Mouse (Mus musculus) Patski (cell line): Measurements from ENCODE around the gene Cdh5. TPM values are rescaled to one million over a fixed set of nuclear protein-coding genes. Genes with fewer than 3 reads are reported as not detected.
"Not testable (repeated sequence)": the region's sequence is repeated elsewhere in the genome, so short reads cannot be mapped to it uniquely, and the experiment has no call there.

Experiments
- ATAC-seq: fragments of 100-300 bp; one replicate; pipeline ENCODE4 v1.8.0; 2021
- CTCF ChIA-PET: fragments of 350-600 bp; sonication (Branson Sonifier 250); formaldehyde crosslinking; loops from one replicate; lab custom pipeline; 2022; ENCODE audit warnings: inconsistent platforms; lab: Charles Lee
- POLR2A ChIA-PET: fragments of 350-600 bp; sonication (Branson Sonifier 250); formaldehyde crosslinking; loops from one replicate; lab custom pipeline; 2022; ENCODE audit warnings: antibody characterized with exemption, inconsistent platforms; lab: Charles Lee
- DNase-seq: peaks from one replicate; pipeline ENCODE4 v3.0.0-alpha.2; 2011; ENCODE audit warnings: low read depth, low spot score
- H3K27me3 ChIP-seq: fragments of 371-371 bp; one replicate; pipeline ENCODE4 v1.5.1; 2021
- CTCF ChIP-seq: fragments of 100-300 bp; IDR thresholded peaks from one replicate; pipeline ENCODE4 v1.5.1; 2021
- in situ Hi-C: fragments of 300-500 bp; cut with MboI; formaldehyde crosslinking; loops from 3 replicates; pipeline ENCODE4 v1.11.1; 2018; ENCODE audit warnings: low pct_unique_long_range_greater_than_20kb, mixed read lengths
- polyA plus RNA-seq: library from polyadenylated mRNA; unstranded; gene quantifications from one replicate; pipeline ENCODE4 v1.2.3, GENCODE M21; 2021

The Cdh5 gene
- polyA plus RNA-seq, 1 experiment from 2014 or later = not detected

DNA sequence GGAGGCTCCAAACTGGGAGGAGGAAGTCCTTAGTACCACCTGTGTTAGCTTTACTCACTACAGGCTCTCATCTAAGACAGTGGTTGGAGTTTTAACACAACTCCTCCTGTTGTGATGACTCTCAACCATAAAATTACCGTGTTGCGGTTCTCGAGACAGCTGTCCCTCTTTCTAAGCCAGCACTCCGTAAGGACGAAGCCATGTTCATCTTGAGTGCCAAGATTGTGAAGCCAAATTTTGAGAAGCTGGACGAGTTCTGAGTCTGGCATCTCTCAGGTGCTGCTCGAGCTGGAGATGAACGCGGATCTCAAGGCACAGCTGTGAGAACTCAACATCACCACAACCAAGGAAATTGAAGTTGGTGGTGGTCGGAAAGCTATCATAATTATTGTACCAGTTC lies 30.5 kb upstream of the Cdh5 start:
- POLR2A ChIA-PET = no interaction called here
- no peak for TF ChIP-seq CTCF
- H3K27me3 ChIP-seq = no peaks in the 10 kb centered on the region
- in situ Hi-C loops = no loop called here
- CTCF ChIA-PET = interaction anchor here (1.6 kb wide), 1 partner anchor 16 kb away, joined by 4 read pairs; no protein-coding TSS in a partner anchor
- ATAC-seq = no peak
- DNase-seq = no peak

DNA sequence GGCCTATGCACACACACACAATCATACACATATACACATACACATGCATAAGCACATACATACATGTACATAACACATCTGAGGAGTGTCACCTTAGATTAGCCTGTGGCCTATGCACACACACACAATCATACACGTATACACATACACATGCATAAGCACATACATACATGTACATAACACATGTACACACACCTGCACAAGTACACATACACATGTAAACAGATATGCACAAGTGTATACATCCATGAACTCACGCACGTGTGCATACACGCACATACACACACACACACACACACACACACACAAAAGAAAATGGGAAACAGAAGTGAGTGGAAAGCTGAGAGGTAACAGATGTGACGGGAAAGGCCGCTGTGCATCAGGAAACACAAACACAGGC lies 26.3 kb upstream of the Cdh5 start:
- TF ChIP-seq CTCF = no peak
- in situ Hi-C loops = no loop called here
- DNase-seq (no peak), ATAC-seq (no peak)
- no peaks in the 10 kb centered on the region for H3K27me3 ChIP-seq
- CTCF ChIA-PET = no interaction called here
- POLR2A ChIA-PET = no interaction called here

DNA sequence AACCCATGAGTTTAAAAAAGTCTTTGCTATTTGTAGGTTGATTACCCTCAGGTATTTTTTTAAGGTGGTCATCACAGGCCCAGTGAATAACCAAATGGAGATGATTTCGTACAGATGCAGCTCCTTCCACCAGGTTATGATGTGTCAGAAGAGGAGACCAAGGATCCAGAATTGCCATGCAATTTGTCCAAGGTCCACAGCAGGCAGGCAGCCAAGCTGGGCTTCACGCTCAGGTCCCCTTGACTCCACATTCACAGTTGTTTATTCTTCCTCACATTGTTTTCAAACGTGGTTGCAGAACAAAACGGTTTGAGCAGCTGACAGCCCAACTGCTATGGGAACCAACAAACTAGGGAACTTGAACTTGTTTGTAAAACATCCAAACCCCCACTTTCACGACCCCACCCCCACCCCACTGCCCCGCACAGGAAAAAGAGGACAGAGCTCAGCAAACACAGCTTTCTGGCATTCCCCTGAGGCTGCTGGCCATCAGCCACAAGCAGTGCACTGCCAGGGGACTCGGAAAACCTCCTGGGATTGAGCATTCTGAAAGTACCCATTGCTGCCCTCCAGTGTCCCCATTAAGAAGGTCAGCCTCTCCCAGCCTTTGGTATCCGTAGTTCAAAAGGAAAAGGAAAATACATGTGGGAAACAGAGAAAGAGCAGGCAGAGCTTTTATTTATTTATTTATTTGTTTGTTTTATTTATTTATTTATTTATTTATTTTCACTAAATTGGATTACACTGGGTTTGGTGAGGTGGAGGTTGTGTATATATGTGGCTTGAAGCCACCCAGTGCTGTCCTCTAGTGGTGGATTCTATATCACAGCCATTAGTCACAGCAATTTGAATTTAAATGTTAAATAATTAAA lies 24.6 kb upstream of the Cdh5 start:
- ATAC-seq = no peak
- in situ Hi-C loops = no loop called here

DNA sequence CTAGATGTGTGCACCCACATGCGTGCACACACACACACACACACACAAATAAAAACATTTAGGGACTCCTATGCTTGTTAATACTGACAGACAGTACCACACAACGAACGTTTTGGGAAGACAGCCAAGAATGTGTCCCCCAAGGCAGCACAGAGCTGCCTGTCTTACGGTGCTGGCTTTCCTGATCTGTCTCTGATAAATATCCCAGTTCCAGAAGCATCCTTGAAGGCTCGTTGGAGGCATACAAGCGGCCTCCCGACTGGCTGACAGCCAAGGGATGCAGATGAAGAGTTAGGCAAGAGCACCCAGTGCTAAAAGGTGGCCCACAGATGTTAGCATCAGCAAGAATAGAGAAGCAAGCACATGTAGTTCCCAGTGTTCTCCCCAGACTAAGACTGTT lies 23.3 kb upstream of the Cdh5 start:
- ATAC-seq (no peak), DNase-seq (no peak)
- TF ChIP-seq CTCF = no peak
- H3K27me3 ChIP-seq = no peaks in the 10 kb centered on the region
- in situ Hi-C loops = no loop called here
- CTCF ChIA-PET = no interaction called here
- POLR2A ChIA-PET = no interaction called here

More for the DNA sequence above, 24.6 kb upstream of the Cdh5 start:
- ChIA-PET CTCF (interaction anchor here (0.8 to 1.1 kb wide), 2 partner anchors 24 to 31 kb away, joined by 3 to 4 read pairs; no protein-coding TSS in a partner anchor), POLR2A (no interaction called here)
- H3K27me3 ChIP-seq = no peaks in the 10 kb centered on the region
- DNase-seq = no peak
- TF ChIP-seq CTCF = peak; percentile 56

DNA sequence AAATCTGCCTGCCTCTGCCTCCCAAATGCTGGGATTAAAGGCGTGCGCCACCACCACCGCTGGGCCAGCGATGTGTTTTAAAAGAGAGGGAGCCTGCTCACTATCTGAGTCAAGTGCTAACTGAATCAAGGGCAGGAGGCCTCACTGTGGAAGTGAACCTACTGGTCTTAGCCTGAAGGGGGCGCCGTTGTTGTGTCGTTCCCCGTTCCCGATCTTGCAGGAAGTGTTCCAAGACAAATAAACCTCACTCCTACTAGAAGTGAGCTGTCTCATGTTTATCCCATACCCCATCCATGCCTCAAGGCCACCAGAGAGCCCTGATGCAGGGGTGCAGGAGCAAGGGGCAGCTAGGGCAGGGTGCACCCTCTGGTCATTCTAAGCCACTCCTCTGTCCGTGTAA lies 16.1 kb upstream of the Cdh5 start:
- no peaks in the 10 kb centered on the region for H3K27me3 ChIP-seq
- POLR2A ChIA-PET = no interaction called here
- TF ChIP-seq CTCF = no peak
- ATAC-seq (no peak), DNase-seq (no peak)
- CTCF ChIA-PET = no interaction called here
- in situ Hi-C loops = no loop called here

DNA sequence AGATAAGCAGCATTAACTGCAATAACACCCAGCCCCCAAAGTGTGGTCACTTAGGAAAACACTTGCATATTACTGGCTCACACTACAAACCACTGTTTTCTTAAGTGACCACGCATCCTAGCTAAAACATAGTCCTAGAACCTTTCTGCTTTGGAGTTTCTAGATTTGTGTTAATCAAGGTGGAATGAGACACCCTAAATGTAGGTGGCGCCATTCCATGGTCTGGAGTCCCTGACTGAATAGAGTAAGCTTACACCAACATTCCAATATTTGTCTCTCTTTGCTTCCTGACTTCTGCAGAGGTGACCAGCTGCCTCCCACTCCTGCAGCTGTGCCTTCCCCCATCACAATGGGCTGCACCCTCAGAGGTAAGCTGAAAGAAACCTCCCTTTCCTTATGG lies 14.8 kb upstream of the Cdh5 start:
- POLR2A ChIA-PET = no interaction called here
- DNase-seq = no peak
- TF ChIP-seq CTCF = peak; percentile 12
- no peak for ATAC-seq
- no peaks in the 10 kb centered on the region for H3K27me3 ChIP-seq
- CTCF ChIA-PET = interaction anchor here (0.9 to 1.4 kb wide), 2 partner anchors 9 to 15 kb away, joined by 3 to 4 read pairs; no protein-coding TSS in a partner anchor
- in situ Hi-C loops = no loop called here

DNA sequence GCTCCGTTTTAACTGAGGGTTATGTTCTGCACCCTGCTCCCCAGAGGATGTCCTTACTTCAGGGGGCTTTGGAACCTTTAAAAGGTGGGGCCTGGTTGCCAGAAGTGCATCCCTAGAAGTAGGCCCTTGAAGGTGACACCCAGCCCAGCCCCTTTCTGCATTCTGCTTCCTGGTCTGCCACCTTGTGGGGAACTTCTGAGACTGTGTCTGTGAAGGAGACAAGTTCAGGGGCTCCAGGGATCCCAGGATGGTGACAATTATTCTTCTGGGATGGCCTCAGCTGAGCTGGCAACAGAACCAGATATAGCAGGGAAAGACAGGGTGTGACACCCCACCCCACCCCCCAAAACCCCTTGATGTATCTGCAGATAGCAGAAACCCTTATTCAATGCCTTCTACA lies 14.3 kb upstream of the Cdh5 start:
- ATAC-seq = no peak

DNA sequence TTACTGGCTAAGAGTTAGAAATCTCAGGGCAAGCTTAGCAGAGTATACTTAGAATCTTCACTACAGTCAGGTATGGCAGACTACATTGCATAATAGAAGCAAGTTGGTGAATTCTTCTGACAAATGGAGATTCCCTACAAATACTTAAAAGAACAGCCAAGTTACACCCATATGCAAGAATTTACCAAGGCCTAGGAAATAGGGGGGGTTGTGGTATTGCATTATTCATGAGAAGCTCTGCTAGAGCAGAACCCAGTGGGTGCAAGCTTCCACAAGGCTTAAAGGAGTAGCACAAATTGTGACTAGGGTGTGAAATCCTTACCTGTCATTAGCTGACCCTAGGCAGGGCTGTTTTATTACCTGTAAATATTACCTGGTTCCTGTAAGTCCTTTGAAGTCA lies 13.5 kb upstream of the Cdh5 start:
- CTCF ChIA-PET, ATAC-seq, DNase-seq, H3K27me3 ChIP-seq, POLR2A ChIA-PET, in situ Hi-C loops: not testable (repeated sequence)

More for the DNA sequence above, 14.3 kb upstream of the Cdh5 start:
- in situ Hi-C loops = no loop called here
- ChIA-PET POLR2A (no interaction called here), CTCF (interaction anchor here (0.9 to 1.4 kb wide), 2 partner anchors 9 to 15 kb away, joined by 3 to 4 read pairs; no protein-coding TSS in a partner anchor)
- no peak for DNase-seq
- H3K27me3 ChIP-seq = no peaks in the 10 kb centered on the region
- TF ChIP-seq CTCF = no peak

DNA sequence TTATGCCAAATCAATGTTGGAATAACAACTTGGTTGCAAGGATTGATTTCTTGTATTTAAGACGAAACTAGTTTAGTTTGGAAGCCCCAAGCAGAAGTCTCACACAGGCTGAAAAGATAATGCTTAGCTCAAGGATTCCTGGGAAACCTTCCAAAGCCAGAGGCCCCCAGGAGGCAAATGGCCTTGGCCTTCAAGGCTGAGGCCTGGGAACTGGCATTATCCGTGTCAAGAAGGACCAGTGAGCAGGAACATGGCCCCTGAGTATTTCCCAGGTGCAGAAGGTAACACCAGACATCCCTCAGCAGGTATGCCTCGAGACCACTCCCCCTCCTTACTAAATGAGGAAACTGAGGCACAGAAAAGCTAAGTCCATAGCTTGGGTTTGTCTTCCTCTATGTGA lies 12.5 kb upstream of the Cdh5 start:
- ATAC-seq (no peak), DNase-seq (no peak)
- in situ Hi-C loops = no loop called here
- H3K27me3 ChIP-seq = no peaks in the 10 kb centered on the region
- CTCF ChIA-PET = no interaction called here
- POLR2A ChIA-PET = no interaction called here
- no peak for TF ChIP-seq CTCF

DNA sequence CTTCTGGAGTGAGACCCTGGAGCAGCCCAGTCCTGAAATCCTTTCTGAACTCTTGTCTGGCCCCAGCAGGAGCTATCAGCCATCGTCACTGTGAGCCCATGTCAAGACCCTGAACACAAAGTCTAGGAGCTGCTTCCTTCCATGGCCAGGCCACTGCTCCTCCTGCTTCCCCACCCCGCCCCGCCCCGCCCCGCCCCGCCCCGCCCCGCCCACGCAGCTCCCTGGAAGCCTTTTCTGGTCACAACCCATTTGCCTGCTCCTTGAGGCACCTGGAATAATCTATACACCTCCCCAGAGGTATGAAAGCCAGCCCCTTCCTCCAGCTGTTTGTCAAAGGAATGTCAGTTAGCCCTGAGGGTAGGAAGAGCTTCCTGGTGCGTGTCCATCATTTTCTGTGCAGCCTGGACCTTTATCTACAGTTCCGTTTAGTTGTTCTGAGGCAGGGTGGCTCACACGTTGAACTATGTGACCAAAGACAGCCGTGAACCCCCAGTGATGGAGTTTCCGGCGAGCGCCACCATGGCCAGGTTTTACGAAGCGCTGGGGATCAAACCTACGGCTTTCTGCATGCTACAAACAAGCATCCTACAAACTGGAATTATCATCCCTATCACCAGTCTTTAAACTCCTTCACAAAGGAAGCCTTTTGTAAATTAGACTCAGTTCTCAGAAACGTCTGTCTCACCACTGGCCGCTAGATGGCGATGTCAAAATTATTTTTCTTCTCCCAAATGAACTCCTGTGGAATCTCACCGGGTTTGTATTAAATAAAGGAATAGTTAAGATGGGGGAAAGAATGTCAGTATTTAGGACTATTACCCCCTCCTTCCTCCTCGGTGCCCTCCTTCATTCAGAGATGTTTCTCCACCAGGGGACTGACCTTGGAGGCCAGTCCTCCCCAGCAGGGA lies 10.2 kb upstream of the Cdh5 start:
- in situ Hi-C loops, DNase-seq, H3K27me3 ChIP-seq, ATAC-seq, CTCF ChIA-PET, POLR2A ChIA-PET: not testable (repeated sequence)
- TF ChIP-seq CTCF = peak; percentile 50
